Mouse (Mus musculus) erythroblast, embryonic 14.5 days (primary cell): Measurements from ENCODE around the gene Psmd4.

ENCODE experiments used
- GATA1 ChIP-seq: IDR thresholded peaks from 2 replicates; pipeline ENCODE4 v1.6.1; 2012; ENCODE audit warnings: low read length, inconsistent platforms, mixed read lengths
- TAL1 ChIP-seq: IDR thresholded peaks from 3 replicates; pipeline ENCODE4 v1.6.1; 2012; ENCODE audit warnings: low read length, inconsistent platforms, mixed read lengths

DNA sequence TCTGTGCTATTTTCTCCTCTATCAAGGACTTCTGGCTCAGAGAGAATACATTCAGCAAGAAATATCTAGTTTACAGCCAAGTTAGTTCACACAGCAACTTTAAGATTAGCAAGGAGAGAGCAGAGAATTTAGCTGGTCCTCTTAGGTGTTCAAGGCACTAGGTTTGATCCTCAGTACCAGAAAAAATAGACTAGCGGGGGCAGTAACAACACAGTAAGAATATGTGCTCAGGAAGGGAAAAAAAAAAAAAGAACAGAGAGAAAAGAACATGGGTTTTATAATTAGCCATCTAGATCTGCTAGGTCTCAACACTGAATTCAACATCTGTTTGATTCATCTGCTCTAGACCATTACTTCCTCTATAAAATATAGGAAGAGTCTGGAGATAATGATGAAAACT, 45.7 kb upstream of the Psmd4 start:
- no peak for TF ChIP-seq GATA1
- TF ChIP-seq TAL1, result no peak
